Mouse (Mus musculus): ENCODE measurements around the gene Adcyap1.

The Adcyap1 gene

GRCm38 (mm10) chr17:93198717-93199116, at the start of gene Adcyap1:
TSS of gene Adcyap1 (plus strand) at chr17:93199017.
- no peak for DNase-seq

GRCm38 (mm10) chr17:93158280-93158851, 40.5 kb upstream of the Adcyap1 start:
- DNase-seq, result no peak

DNA sequence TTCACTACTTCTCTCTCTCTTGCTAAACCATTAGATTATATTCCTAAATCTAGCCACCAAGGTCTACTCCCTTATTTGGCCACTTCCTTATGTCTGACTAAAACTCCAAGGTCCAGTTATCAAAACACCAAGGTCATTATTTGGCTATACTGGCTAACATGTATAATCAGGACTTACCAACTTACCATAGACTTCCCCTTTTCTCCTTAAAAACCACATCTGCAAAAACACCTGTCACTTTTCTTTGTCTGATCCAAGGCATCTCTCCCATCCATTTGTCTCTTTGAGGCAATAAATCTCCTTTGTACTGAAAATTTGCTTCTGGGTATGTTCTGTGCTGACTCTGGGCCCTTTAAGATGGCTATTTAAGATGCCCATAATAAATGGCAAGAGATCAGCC, 29.2 kb upstream of the Adcyap1 start:
- no peak for DNase-seq

DNA sequence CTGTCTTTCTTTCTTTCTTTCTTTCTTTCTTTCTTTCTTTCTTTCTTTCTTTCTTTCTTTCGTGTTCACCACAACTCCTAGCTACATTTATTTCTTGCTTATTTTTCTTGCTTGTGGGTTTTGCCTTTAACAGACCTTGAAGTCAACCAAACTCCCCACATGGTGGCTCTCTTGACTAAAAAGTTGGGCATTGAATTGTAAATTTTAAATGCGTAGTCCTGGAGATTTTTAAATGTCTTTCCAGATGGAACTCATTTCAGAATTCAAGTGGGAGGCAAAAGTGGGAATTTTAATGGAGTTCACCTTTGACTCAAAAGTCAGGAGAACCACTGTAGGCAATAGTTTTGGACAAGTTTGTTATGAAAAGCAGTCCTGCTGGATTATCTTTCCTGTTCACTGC, 2.0 kb upstream of the Adcyap1 start:
- no peak for DNase-seq

- DNase-seq, result no peak
These were observed 604 bp upstream of the Adcyap1 start for GRCm38 (mm10) chr17:93198213-93198612.

GRCm38 (mm10) chr17:93199218-93199617, 401 bp downstream of the Adcyap1 start:
- no peak for DNase-seq

GRCm38 (mm10) chr17:93199747-93200146, 930 bp downstream of the Adcyap1 start:
- no peak for DNase-seq

- DNase-seq, result no peak
These were observed 1.8 kb downstream of the Adcyap1 start for GRCm38 (mm10) chr17:93200386-93201264.

DNA sequence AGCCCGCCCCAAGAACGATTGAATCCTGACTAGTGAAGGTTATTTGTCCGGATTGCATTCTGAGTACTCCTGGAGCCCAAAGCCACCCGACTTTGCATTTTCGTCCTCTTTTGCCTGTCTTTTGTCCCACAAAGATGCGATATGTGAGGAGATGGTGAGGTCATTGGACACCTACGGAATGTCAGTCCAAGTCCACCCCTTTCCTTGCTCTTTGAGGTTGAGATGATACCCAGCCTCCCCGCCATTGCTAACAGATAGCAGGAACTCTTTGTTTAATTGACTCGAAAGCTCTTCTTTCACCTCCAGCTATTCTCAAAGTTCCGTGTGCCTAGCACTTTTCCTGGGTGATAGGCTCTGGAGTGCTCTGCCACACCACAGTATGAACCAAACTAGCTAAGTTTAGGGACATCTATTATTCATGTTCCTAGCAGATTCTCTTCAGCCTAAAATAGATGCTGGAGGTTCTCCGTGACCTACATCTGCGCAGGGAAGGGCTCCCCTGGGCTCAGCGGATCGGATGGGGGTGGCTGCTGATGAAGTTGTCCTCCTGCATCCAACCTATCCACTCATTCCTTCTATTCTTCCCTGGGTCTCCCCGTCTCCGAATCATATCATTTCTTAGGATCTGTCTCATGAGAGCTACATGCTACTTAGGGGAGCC, 2.6 kb downstream of the Adcyap1 start:
- no peak for DNase-seq

DNA sequence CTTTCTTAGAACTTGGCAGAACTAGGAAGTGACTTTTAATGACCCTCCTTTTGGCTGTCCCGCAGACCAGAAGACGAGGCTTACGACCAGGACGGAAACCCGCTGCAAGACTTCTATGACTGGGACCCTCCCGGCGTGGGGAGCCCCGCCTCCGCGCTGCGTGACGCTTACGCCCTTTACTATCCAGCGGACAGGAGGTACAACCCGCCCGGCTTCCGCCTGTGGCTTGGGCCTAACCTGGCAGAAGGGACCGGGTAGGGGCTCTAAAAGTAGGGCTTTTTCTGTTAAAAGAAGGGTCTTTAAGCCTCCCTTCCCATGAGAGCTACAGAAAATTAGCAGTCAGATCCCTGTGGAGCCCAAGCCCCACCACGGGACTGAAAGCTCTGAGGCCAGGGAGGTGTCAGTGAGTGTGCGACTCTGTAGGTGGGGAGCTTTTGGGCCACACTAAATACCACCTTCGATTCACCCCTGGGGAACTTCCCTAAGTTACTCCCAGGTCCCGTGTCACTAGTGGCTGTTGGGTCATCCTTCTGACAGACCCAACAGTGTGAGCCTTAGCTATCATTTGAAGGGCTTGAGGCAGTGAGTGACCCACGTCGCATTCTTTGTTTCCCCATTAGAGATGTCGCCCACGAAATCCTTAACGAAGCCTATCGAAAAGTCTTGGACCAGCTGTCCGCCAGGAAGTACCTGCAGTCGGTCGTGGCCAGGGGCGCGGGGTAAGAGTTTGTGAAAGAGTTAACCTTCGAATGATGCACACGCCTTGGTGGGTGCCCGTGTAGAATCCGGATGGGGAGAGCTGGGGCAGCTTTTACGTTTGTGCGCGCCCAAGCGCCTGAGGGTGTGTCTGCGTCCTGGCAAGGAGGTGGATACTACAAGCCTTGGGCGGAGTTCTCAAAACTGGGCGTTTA, 3.6 kb downstream of the Adcyap1 start:
- DNase-seq, result no peak

- DNase-seq, result no peak
These were observed 4.5 kb downstream of the Adcyap1 start for GRCm38 (mm10) chr17:93203076-93204031.

DNA sequence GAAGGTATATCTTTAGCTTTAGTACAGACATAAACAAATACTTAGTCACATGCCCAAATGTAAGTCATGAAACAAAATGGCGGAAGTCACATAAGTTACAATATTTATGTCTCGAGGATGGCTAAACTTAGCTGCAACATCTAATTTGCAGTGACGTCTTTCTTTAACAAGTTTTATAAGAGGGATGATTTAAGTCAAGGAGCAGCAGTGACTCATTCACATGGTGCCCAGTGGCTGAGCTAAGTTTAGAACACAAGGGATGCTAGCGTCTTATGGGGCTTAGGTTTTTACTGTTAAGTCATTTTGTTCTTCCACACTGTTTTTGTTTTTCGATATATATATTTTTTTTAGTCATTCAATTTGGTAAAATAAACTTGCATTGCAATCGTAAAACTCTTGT, 19.0 kb downstream of the Adcyap1 start:
- DNase-seq, result no peak

- no peak for DNase-seq
These were observed 19.8 kb downstream of the Adcyap1 start for GRCm38 (mm10) chr17:93218640-93219039.

GRCm38 (mm10) chr17:93237355-93237754, 38.5 kb downstream of the Adcyap1 start:
- no peak for DNase-seq
